Mouse (Mus musculus) megakaryocyte-erythroid progenitor cell, adult 5-6 weeks (primary cell): ENCODE measurements around the gene Gstm3. TPM values are rescaled to one million over a fixed set of nuclear protein-coding genes. Genes with fewer than 3 reads are reported as not detected.
"Not testable (repeated sequence)": the region's sequence is repeated elsewhere in the genome, so short reads cannot be mapped to it uniquely, and the experiment has no call there.

Experiments
- ATAC-seq: replicated peaks from 2 replicates; pipeline ENCODE4 v1.8.0; 2016; ENCODE audit warnings: mild to moderate bottlenecking, inconsistent platforms; ENCODE audit not compliant: severe bottlenecking, poor library complexity, low FRiP score, low TSS enrichment
- total RNA-seq, 2 experiments: library from RNA; stranded (forward) in 1 of 2; stranded (reverse) in 1 of 2; fragments of 200-1000, 215-1000 nt in 1 of 2; fragments of >200 nt in 1 of 2; fragmentation: Nextera tagmentation in 1 of 2; gene quantifications; 2 replicates each; pipeline ENCODE4 v1.2.3; 2014 to 2017

Gene Gstm3
- total RNA-seq, 2 experiments from 2014 or later = not detected

DNA sequence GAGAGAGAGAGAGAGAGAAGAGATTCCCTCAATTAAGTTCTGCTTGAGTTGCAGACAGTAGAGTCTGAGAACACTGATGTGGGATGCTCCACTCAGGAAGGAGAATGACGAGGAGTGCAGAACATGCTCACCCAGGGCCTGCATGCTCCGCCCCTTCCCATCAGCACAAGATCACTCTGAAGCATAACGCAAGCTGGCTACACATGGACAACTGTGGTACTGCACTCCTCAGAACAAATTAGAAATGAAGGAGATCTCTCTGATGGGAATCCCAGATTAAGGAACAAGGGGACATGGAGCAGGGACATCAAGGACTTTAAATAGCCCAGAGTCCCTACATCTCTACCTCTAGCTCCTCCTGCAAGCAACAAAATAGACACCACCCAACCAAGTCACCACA, 12.2 kb upstream of the Gstm3 start:
- ATAC-seq = peak; percentile 57; the same call in 1 of the 2 replicates

- ATAC-seq = no peak
Observed at GRCm38 (mm10) chr3:107977691-107978090, 8.6 kb upstream of the Gstm3 start.

DNA sequence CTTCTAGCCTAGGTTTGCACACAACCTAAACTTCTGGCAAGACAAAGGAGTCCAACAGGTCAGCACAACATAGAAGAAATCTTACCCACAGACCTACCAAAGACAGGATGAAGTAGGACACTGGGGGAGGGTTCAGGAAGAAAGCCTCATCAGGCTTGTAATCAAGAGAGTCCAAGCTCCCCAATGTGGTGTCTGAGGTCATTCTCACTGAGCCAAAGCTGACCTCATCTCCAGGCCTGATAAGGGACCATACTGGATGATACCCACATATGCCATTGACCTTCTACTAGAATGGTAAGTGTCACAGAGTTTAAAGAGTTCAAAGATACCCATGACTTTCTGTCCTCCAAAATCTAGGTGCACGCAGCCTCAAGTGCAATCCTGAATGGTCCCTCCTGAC, 5.2 kb upstream of the Gstm3 start:
- ATAC-seq = no peak

GRCm38 (mm10) chr3:107972070-107972469, 3.0 kb upstream of the Gstm3 start:
- no peak for ATAC-seq

DNA sequence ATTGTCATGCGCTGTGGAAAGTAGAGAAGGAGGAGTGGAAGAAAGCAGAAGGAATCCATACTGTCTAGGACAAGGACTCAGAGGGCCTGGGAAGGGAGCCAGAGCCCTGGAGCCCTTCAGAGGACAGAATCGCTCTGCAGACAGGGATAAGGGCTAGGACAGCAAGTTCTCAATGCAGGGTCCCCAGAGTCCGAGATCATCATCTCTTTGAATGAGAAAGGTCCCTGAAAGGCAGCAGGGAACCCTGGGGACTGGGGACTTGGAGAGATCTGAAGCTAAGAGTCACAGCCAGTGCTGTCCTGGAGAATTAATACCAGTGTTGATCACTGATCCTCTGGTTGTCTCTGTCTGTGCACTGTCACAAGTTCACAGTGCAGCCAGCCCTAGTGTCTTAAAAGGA, 2.0 kb upstream of the Gstm3 start:
- not testable (repeated sequence) for ATAC-seq

DNA sequence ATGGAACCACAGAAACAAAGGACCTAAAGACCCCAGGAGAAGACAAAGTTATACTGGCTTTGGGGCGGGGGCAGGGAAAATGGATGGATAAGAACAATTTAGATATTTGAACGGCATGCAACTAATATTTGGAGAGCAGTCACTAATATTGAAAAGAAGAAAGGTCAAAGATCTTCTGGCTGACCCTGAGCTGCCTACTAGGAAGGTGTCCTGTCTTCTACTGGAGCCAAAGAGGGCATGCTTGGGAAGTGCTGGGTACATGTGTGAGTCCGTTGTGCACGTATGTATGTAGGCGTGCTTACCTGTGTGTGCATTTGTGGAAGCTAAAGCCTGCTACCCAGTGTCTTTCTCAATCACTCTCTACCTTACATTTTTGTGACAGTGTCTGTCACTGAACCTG, 2.5 kb downstream of the Gstm3 start:
- no peak for ATAC-seq

DNA sequence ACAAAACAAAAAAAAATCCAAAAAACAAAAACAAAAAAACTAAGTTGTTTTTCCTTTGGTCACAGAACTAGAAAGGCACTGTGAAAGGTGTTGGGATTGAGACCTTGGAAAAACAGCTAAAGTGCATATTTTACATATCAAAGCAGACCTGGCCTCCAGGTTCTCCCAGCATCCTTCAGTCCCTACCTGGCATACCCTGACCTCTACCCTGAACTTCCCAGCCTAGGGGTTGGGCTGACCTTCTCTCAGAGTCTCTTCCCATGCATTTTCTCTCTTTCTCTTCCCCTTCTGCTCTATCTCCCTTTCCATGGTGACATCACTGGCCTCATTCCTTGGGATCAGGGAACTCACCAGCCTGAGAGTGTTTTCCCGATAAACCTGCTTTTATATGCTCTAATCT, 3.5 kb downstream of the Gstm3 start:
- no peak for ATAC-seq

- peak; percentile 45 for ATAC-seq
Observed at GRCm38 (mm10) chr3:107964656-107965308, 4.3 kb downstream of the Gstm3 start.

- peak; percentile 32; the same call in 1 of the 2 replicates for ATAC-seq
Observed at GRCm38 (mm10) chr3:107964026-107964425, 5.1 kb downstream of the Gstm3 start.

DNA sequence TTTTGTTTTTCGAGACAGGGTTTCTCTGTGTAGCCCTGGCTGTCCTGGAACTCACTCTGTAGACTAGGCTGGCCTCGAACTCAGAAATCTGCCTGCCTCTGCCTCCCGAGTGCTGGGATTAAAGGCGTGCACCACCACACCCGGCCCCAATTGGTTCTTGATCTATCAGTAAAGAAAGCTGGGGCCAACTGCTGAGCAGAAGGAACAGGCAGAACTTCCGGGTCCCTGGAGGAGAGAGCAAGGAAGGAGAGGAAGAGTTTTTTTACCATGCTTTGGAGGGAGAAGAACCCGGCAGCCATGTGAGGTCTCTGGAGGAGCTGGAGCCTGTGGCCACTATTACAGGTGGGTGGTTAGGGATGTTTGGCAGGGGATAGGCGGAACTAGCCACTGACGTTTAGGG, 13.8 kb downstream of the Gstm3 start:
- not testable (repeated sequence) for ATAC-seq

- no peak for ATAC-seq
Observed at GRCm38 (mm10) chr3:107953906-107954305, 15.2 kb downstream of the Gstm3 start.

DNA sequence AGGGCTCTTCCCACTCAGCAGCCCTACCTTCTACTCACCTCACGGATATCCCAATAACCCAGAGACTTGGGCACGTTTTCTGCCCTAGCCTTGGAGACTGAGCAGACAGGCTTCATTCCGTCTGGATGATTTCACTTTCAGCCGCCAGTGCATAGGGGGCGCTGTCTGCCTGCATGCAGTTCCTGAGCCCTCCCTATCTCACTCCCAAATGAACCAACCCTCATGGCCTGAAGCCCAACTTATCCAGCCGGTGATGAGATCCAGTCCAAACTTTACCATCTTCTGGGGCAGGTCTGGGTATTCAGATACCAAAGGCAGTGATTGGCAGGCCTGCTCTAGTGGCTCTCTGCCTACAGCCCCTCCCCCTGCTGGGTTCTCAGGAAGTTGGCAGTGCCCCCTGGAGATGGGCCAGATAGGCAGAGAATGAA, 15.7 kb downstream of the Gstm3 start:
- ATAC-seq = peak; percentile 88

GRCm38 (mm10) chr3:107950531-107950930, 18.6 kb downstream of the Gstm3 start:
- ATAC-seq = no peak

DNA sequence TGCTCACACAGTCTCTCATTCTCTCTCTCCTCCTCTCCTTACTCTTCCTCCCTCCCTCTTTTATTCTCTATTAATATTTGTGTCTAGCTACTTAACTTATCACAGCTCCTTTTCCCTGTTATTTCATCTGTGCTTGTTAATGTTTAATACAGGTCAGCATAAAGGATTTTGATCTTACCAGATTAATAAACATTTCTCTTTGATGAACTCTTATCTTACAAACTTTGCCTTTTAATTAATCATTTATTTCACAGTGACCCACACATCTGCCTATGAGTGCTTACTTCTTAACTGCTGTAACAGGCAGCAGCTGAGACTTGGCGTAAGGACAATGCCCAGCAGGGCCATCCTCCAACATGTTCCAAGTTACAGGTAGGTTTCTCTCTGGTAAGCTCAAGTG, 19.6 kb downstream of the Gstm3 start:
- ATAC-seq = not testable (repeated sequence)

DNA sequence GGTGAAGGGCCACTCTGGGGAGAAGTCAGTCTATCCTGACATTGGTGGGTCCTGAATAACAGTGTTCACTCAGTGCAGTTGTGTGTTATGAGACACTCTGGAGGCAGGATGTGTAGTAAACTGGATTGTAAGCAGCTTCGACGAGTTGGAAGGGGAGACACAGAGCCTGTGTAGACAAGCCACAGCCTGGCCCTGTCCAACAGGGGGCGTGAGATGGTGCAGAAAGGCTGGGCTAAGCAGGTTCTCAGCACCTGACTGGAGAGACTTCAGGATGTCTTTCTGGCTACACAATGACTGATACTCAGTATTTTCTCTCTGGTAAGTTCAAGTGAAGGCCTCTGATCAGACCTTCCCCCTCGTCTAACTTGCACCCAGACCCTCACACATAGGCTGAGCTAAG, 23.4 kb downstream of the Gstm3 start:
- ATAC-seq = no peak

- ATAC-seq = no peak
Observed at GRCm38 (mm10) chr3:107943239-107943990, 25.7 kb downstream of the Gstm3 start, which contains the start of gene Gstm6. Gstm6 (minus strand) TSS chr3:107943749.

DNA sequence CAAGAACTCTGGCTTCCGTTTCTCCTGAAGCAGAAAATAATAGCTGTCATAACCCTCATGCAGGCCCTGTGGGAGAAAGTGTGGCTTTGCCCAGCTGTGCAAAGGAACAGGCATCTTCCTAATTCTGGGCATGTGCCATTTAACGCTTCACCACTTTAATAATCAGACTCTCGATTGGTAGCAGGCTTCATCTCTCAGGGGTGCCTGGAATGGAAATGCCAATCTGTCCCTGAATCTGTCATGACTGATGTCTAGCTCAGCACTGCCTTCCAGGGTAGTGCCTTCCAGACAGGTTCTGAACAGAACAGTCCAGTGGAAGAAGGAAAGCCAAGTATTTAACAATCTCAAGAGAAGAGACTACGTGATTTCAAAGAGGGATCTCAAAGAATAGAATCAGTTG, 27.8 kb downstream of the Gstm3 start:
- ATAC-seq = no peak

DNA sequence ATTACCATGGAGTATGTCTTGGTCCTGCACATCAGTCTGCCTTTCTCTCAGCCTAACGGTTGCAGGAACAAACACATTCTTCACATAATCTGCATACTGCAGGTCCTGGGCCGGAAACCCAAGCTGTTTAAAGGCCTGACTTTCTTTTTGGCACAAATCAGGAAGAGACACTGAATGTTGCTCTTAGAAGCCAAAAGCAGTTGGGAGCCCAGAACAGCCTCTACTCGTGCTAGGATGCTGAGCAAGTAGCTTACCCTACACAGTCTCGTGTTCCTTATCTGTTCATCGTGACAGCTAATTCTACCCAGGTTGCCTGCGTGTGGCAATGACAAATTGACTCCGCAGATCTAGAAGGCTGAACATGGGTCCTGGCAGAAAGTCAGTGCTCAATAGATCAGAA, 28.6 kb downstream of the Gstm3 start:
- ATAC-seq = no peak

DNA sequence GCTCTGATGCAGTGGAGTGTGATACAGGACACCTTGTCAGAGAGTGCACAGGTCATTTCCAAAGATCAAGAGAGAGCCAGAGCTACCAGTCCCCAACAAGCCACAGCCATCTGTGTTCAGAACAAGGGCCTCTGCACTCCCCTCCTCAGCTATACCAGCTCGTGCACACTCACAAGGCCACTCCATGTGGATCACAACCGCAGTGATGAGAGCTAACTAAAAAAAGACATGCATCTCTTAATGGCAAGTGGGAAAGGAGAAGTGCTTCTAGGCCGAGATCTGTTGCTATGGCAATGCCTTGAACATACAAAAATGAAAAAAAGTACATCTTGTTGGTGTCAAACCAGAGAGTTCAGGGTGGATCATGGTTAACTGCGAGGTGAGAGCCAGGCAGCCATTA, 29.3 kb downstream of the Gstm3 start:
- 0 out of 2 replicates have a peak, but pooled peaks have one; percentile 10 for ATAC-seq

GRCm38 (mm10) chr3:107939403-107939802, 29.7 kb downstream of the Gstm3 start:
- ATAC-seq = peak; percentile 71

DNA sequence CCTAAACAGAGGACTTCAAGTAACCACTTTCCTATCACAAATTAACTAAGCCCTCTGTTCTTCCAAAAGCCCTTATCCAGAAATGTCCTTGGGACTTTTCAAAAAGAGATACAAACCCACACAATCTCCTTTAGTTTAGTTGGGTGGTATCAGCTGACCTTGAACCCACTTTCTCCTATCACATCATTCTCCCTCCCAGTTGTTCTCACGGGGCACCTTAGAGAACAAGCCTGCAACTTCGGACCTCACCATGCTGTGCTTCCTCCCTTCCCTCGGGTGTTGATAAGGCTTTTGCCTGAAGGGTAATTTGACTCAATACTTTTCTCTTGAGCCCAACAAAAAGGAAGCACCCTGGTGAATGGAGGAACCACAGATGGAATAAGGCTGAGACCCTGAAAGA, 33.2 kb downstream of the Gstm3 start:
- ATAC-seq = no peak
